Mouse (Mus musculus): ENCODE measurements at regions not wholly inside any gene's neighbourhood (a gene's known extent, or its start where the extent isn't known, plus 50 kb on each side); places are given as distances from the start of the nearest gene placed in this dataset.
A peak's percentile ranks its signal among the peaks of the same experiment; 100 is the strongest.

- peak in 1 of 2 experiments; percentile 10 for DNase-seq (ENCODE audit: extremely low spot score in 1 of 2, low spot score in 1 of 2)
Measured at GRCm38 (mm10) chr4:47846389-47847318, 198.3 kb upstream of the Nr4a3 start.

GRCm38 (mm10) chr4:47861151-47861550, 183.8 kb upstream of the Nr4a3 start:
- no peak for DNase-seq (ENCODE audit: extremely low spot score in 1 of 2, low spot score in 1 of 2)

- no peak for DNase-seq (ENCODE audit: extremely low spot score in 1 of 2, low spot score in 1 of 2)
Measured at GRCm38 (mm10) chr4:47870010-47870637, 174.8 kb upstream of the Nr4a3 start.

- DNase-seq (ENCODE audit: extremely low spot score in 1 of 2, low spot score in 1 of 2): no peak
Measured at GRCm38 (mm10) chr4:47870638-47871019, 174.3 kb upstream of the Nr4a3 start.

- DNase-seq (ENCODE audit: extremely low spot score in 1 of 2, low spot score in 1 of 2): peak; percentile 27 to 28
Measured at GRCm38 (mm10) chr4:47881560-47881959, 163.4 kb upstream of the Nr4a3 start.

GRCm38 (mm10) chr4:47882076-47882475, 162.9 kb upstream of the Nr4a3 start:
- DNase-seq (ENCODE audit: extremely low spot score in 1 of 2, low spot score in 1 of 2): no peak

- DNase-seq (ENCODE audit: extremely low spot score in 1 of 2, low spot score in 1 of 2): no peak
Measured at GRCm38 (mm10) chr4:47899579-47899978, 145.4 kb upstream of the Nr4a3 start.

- no peak for DNase-seq (ENCODE audit: extremely low spot score in 1 of 2, low spot score in 1 of 2)
Measured at GRCm38 (mm10) chr4:47902749-47903148, 142.2 kb upstream of the Nr4a3 start.

- no peak for DNase-seq (ENCODE audit: extremely low spot score in 1 of 2, low spot score in 1 of 2)
Measured at GRCm38 (mm10) chr4:47912259-47912658, 132.7 kb upstream of the Nr4a3 start.

- no peak for DNase-seq (ENCODE audit: extremely low spot score in 1 of 2, low spot score in 1 of 2)
Measured at GRCm38 (mm10) chr4:47919576-47919975, 125.4 kb upstream of the Nr4a3 start.

GRCm38 (mm10) chr4:47931464-47931863, 113.5 kb upstream of the Nr4a3 start:
- DNase-seq (ENCODE audit: extremely low spot score in 1 of 2, low spot score in 1 of 2): no peak

- DNase-seq (ENCODE audit: extremely low spot score in 1 of 2, low spot score in 1 of 2): no peak
Measured at GRCm38 (mm10) chr4:47933526-47933925, 111.4 kb upstream of the Nr4a3 start.

GRCm38 (mm10) chr4:47935547-47935946, 109.4 kb upstream of the Nr4a3 start:
- no peak for DNase-seq (ENCODE audit: extremely low spot score in 1 of 2, low spot score in 1 of 2)

- no peak for DNase-seq (ENCODE audit: extremely low spot score in 1 of 2, low spot score in 1 of 2)
Measured at GRCm38 (mm10) chr4:47936470-47937125, 108.4 kb upstream of the Nr4a3 start.

- DNase-seq (ENCODE audit: extremely low spot score in 1 of 2, low spot score in 1 of 2): no peak
Measured at GRCm38 (mm10) chr4:47947869-47948573, 96.9 kb upstream of the Nr4a3 start.

- no peak for DNase-seq (ENCODE audit: extremely low spot score in 1 of 2, low spot score in 1 of 2)
Measured at GRCm38 (mm10) chr4:47948789-47949188, 96.2 kb upstream of the Nr4a3 start.

- no peak for DNase-seq (ENCODE audit: extremely low spot score in 1 of 2, low spot score in 1 of 2)
Measured at GRCm38 (mm10) chr4:47954576-47955305, 90.2 kb upstream of the Nr4a3 start.

GRCm38 (mm10) chr4:47964630-47965029, 80.3 kb upstream of the Nr4a3 start:
- no peak for DNase-seq (ENCODE audit: extremely low spot score in 1 of 2, low spot score in 1 of 2)

GRCm38 (mm10) chr4:47971861-47972260, 73.1 kb upstream of the Nr4a3 start:
- DNase-seq (ENCODE audit: extremely low spot score in 1 of 2, low spot score in 1 of 2): no peak
